Mouse (Mus musculus) heart, postnatal 25 days (tissue): ENCODE data around the gene Tmigd3. TPM values are rescaled to one million over a fixed set of nuclear protein-coding genes. Genes with fewer than 3 reads are reported as not detected.
A peak's percentile ranks its signal among the peaks of the same experiment; 100 is the strongest.

Experiments used
- DNase-seq: peaks from one replicate; pipeline ENCODE4 v3.0.0; 2022; ENCODE audit warnings: low spot score
- intact Hi-C: fragments of 180-260 bp; cut with DNase I; formaldehyde crosslinking; loops from one replicate; pipeline ENCODE4 v1.15.1; 2025
- total RNA-seq, 2 experiments: library from RNA; stranded (reverse); gene quantifications; 2 replicates each; pipeline ENCODE4 v1.2.3; 2021

The Tmigd3 gene
- total RNA-seq, 2 experiments from 2014 or later: not detected

- DNase-seq: no peak
- intact Hi-C loops: no loop called here
These were observed 1.9 kb downstream of the Tmigd3 start for GRCm38 (mm10) chr3:105872579-105872978.

GRCm38 (mm10) chr3:105873451-105874445 lies 3.0 kb downstream of the Tmigd3 start:
- intact Hi-C loops: loop anchor here (2.0 kb wide), 1 partner anchor 17 kb away; no protein-coding TSS in a partner anchor
- no peak for DNase-seq

GRCm38 (mm10) chr3:105876022-105876421 lies 5.3 kb downstream of the Tmigd3 start:
- DNase-seq: no peak
- intact Hi-C loops: no loop called here

- intact Hi-C loops: no loop called here
- DNase-seq: no peak
These were observed 6.6 kb downstream of the Tmigd3 start for GRCm38 (mm10) chr3:105877252-105877803.

- DNase-seq: no peak
- intact Hi-C loops: no loop called here
These were observed 7.2 kb downstream of the Tmigd3 start for GRCm38 (mm10) chr3:105877919-105878318.

- no peak for DNase-seq
- intact Hi-C loops: no loop called here
These were observed 8.0 kb downstream of the Tmigd3 start for GRCm38 (mm10) chr3:105878751-105879150.

- intact Hi-C loops: no loop called here
- DNase-seq: no peak
These were observed 9.7 kb downstream of the Tmigd3 start for GRCm38 (mm10) chr3:105880419-105880818.

GRCm38 (mm10) chr3:105882105-105882504 lies 11.4 kb downstream of the Tmigd3 start:
- no peak for DNase-seq
- intact Hi-C loops: no loop called here

- intact Hi-C loops: no loop called here
These were observed 12.4 kb downstream of the Tmigd3 start for GRCm38 (mm10) chr3:105883111-105883510.

GRCm38 (mm10) chr3:105888961-105889360 lies 18.3 kb downstream of the Tmigd3 start:
- intact Hi-C loops: no loop called here
- DNase-seq: no peak

More at GRCm38 (mm10) chr3:105883111-105883510, 12.4 kb downstream of the Tmigd3 start:
- DNase-seq: no peak

GRCm38 (mm10) chr3:105890220-105890619 lies 19.5 kb downstream of the Tmigd3 start:
- intact Hi-C loops: loop anchor here (2.0 kb wide), 1 partner anchor 15 kb away; no protein-coding TSS in a partner anchor
- DNase-seq: peak; percentile 9

- intact Hi-C loops: loop anchor here (2.0 kb wide), 1 partner anchor 16 kb away; no protein-coding TSS in a partner anchor
- DNase-seq: no peak
These were observed 20.4 kb downstream of the Tmigd3 start for GRCm38 (mm10) chr3:105891141-105891540.

GRCm38 (mm10) chr3:105891760-105892571 lies 21.3 kb downstream of the Tmigd3 start:
- intact Hi-C loops: loop anchor here (2.0 kb wide), 2 partner anchors 17 to 67 kb away; no protein-coding TSS in a partner anchor
- peak; percentile 39 for DNase-seq

GRCm38 (mm10) chr3:105892572-105893495 lies 22.1 kb downstream of the Tmigd3 start:
- peak; percentile 12 for DNase-seq
- intact Hi-C loops: loop anchor here (2.0 kb wide), 1 partner anchor 68 kb away; no protein-coding TSS in a partner anchor

GRCm38 (mm10) chr3:105893941-105894391 lies 23.3 kb downstream of the Tmigd3 start:
- DNase-seq: peak; percentile 75
- intact Hi-C loops: loop anchor here (2.0 kb wide), 1 partner anchor 69 kb away; no protein-coding TSS in a partner anchor

GRCm38 (mm10) chr3:105894601-105895592 lies 24.2 kb downstream of the Tmigd3 start:
- peak; percentile 89 for DNase-seq
- intact Hi-C loops: loop anchor here (5.0 kb wide), 1 partner anchor 208 kb away; the partner anchor contains the start of gene Ddx20

- intact Hi-C loops: loop anchor here (2.0 to 5.0 kb wide), 2 partner anchors 126 to 210 kb away; partner anchors contain the start of gene Ddx20
- no peak for DNase-seq
These were observed 26.1 kb downstream of the Tmigd3 start for GRCm38 (mm10) chr3:105896811-105897210.
